Mouse (Mus musculus) CH12.LX (cell line): ENCODE data around the gene Rasip1. TPM values are rescaled to one million over a fixed set of nuclear protein-coding genes. Genes with fewer than 3 reads are reported as not detected.

Experiments
- DNase-seq: peaks from one replicate; pipeline ENCODE4 v3.0.0-alpha.2; 2013; ENCODE audit errors: extremely low read depth
- H3K27ac ChIP-seq: 2 replicates; pipeline ENCODE4 v1.5.1; 2012; ENCODE audit warnings: low read depth, mild to moderate bottlenecking, control low read depth, moderate library complexity; ENCODE audit not compliant: insufficient read depth
- H3K27me3 ChIP-seq: replicated peaks from 2 replicates; pipeline ENCODE3; 2012; ENCODE audit warnings: inconsistent platforms
- H3K36me3 ChIP-seq, 2 experiments: replicated peaks in 1 of 2; 2 replicates each; pipeline versions ENCODE3 to v1.6.1; 2012; ENCODE audit warnings: inconsistent platforms in 1 of 2, low read length in 1 of 2, mild to moderate bottlenecking in 1 of 2, mixed read lengths in 1 of 2, moderate library complexity in 1 of 2; ENCODE audit not compliant: control insufficient read depth in 1 of 2, insufficient read depth in 1 of 2
- H3K4me1 ChIP-seq, 2 experiments: 2 replicates each; pipeline ENCODE4 v1.6.1; 2012; ENCODE audit warnings: inconsistent platforms in 1 of 2, moderate library complexity in 1 of 2; ENCODE audit not compliant: insufficient read depth in 2 of 2, control insufficient read depth in 1 of 2
- H3K4me2 ChIP-seq: 2 replicates; pipeline ENCODE4 v1.6.1; 2012; ENCODE audit warnings: low read depth, mild to moderate bottlenecking, control low read depth; ENCODE audit not compliant: poor library complexity, insufficient read depth, severe bottlenecking
- H3K4me3 ChIP-seq, 3 experiments: fragments of 150-350 bp in 1 of 3; sonication (generic) in 1 of 3; replicated peaks in 1 of 3; 2 replicates each; pipeline versions ENCODE3 to v1.5.1; 2011 to 2012; ENCODE audit warnings: low read depth in 2 of 3, low read length in 2 of 3, mild to moderate bottlenecking in 2 of 3, moderate library complexity in 2 of 3, control low read depth in 1 of 3, improper control_type of control experiment in 1 of 3, inconsistent platforms in 1 of 3, mixed read lengths in 1 of 3; ENCODE audit not compliant: poor library complexity in 1 of 3
- H3K79me2 ChIP-seq: replicated peaks from 2 replicates; pipeline ENCODE4 v1.6.1; 2012; ENCODE audit warnings: mild to moderate bottlenecking, moderate library complexity; ENCODE audit not compliant: control insufficient read depth, poor library complexity, insufficient read depth, severe bottlenecking; ENCODE audit errors: extremely low read depth
- H3K9ac ChIP-seq: 2 replicates; pipeline ENCODE4 v1.6.1; 2012; ENCODE audit warnings: low read depth, mild to moderate bottlenecking, control low read depth, moderate library complexity; ENCODE audit not compliant: insufficient read depth
- H3K9me3 ChIP-seq: replicated peaks from 2 replicates; pipeline ENCODE3; 2012; ENCODE audit warnings: low read length, inconsistent platforms, mixed read lengths
- BHLHE40 ChIP-seq: IDR thresholded peaks from 2 replicates; pipeline ENCODE4 v1.6.1; 2011; ENCODE audit warnings: mild to moderate bottlenecking, low read depth, low read length, improper control_type of control experiment
- CHD1 ChIP-seq: IDR thresholded peaks from 2 replicates; pipeline ENCODE4 v1.6.1; 2012; ENCODE audit warnings: low read depth, low read length, improper control_type of control experiment, inconsistent platforms
- CHD2 ChIP-seq: IDR thresholded peaks from 2 replicates; pipeline ENCODE4 v1.6.1; 2011; ENCODE audit warnings: low read length, improper control_type of control experiment
- CTCF ChIP-seq, 2 experiments: IDR thresholded peaks in 1 of 2; conservative IDR thresholded peaks in 1 of 2; 2 replicates each; pipeline ENCODE4 v1.5.1; 2011 to 2012; ENCODE audit warnings: low read depth in 2 of 2, low read length in 2 of 2, improper control_type of control experiment in 1 of 2, inconsistent platforms in 1 of 2, mild to moderate bottlenecking in 1 of 2, moderate library complexity in 1 of 2
- E2F4 ChIP-seq: IDR thresholded peaks from 2 replicates; pipeline ENCODE4 v1.6.1; 2011; ENCODE audit warnings: low read depth, low read length, improper control_type of control experiment; ENCODE audit not compliant: insufficient replicate concordance
- ELF1 ChIP-seq: IDR thresholded peaks from 2 replicates; pipeline ENCODE4 v1.6.1; 2014; ENCODE audit warnings: low read depth, mild to moderate bottlenecking, inconsistent platforms, low read length, improper control_type of control experiment
- EP300 ChIP-seq: IDR thresholded peaks from 2 replicates; pipeline ENCODE4 v1.6.1; 2011; ENCODE audit warnings: low read length, improper control_type of control experiment
- ETS1 ChIP-seq: conservative IDR thresholded peaks from 2 replicates; pipeline ENCODE4 v1.6.1; 2012; ENCODE audit warnings: low read depth, mild to moderate bottlenecking, inconsistent platforms, low read length, improper control_type of control experiment, moderate library complexity
- GABPA ChIP-seq: IDR thresholded peaks from 2 replicates; pipeline ENCODE4 v1.6.1; 2012; ENCODE audit warnings: low read depth, low read length, improper control_type of control experiment, inconsistent platforms; ENCODE audit not compliant: insufficient replicate concordance
- HCFC1 ChIP-seq: IDR thresholded peaks from 2 replicates; pipeline ENCODE4 v1.6.1; 2012; ENCODE audit warnings: low read depth, mild to moderate bottlenecking, inconsistent platforms, low read length, improper control_type of control experiment
- IRF4 ChIP-seq: IDR thresholded peaks from 2 replicates; pipeline ENCODE4 v1.6.1; 2014; ENCODE audit warnings: low read depth, mild to moderate bottlenecking, inconsistent platforms, low read length, improper control_type of control experiment
- JUN ChIP-seq: IDR thresholded peaks from 2 replicates; pipeline ENCODE4 v1.6.1; 2011; ENCODE audit warnings: low read depth, mild to moderate bottlenecking, low read length, improper control_type of control experiment, moderate library complexity; ENCODE audit not compliant: insufficient read depth
- JUND ChIP-seq: conservative IDR thresholded peaks from 2 replicates; pipeline ENCODE4 v1.6.1; 2011; ENCODE audit warnings: low read depth, low read length, improper control_type of control experiment
- KAT2A ChIP-seq: IDR thresholded peaks from 2 replicates; pipeline ENCODE4 v1.6.1; 2012; ENCODE audit warnings: low read length, improper control_type of control experiment, inconsistent platforms; ENCODE audit not compliant: insufficient replicate concordance
- MAFK ChIP-seq: IDR thresholded peaks from 2 replicates; pipeline ENCODE4 v1.6.1; 2011; ENCODE audit warnings: low read length, improper control_type of control experiment; ENCODE audit not compliant: insufficient replicate concordance
- MAX ChIP-seq: IDR thresholded peaks from 2 replicates; pipeline ENCODE4 v1.6.1; 2011; ENCODE audit warnings: low read length, improper control_type of control experiment
- MAZ ChIP-seq: IDR thresholded peaks from 2 replicates; pipeline ENCODE4 v1.6.1; 2012; ENCODE audit warnings: low read depth, mild to moderate bottlenecking, inconsistent platforms, low read length, improper control_type of control experiment, moderate library complexity
- MEF2A ChIP-seq: IDR thresholded peaks from 2 replicates; pipeline ENCODE4 v1.6.1; 2014; ENCODE audit warnings: low read depth, mild to moderate bottlenecking, inconsistent platforms, low read length, improper control_type of control experiment, borderline replicate concordance
- MXI1 ChIP-seq: IDR thresholded peaks from 2 replicates; pipeline ENCODE4 v1.6.1; 2011; ENCODE audit warnings: mild to moderate bottlenecking, low read depth, low read length, improper control_type of control experiment
- MYC ChIP-seq: IDR thresholded peaks from 2 replicates; pipeline ENCODE4 v1.6.1; 2011; ENCODE audit warnings: low read depth, mild to moderate bottlenecking, improper control_type of control experiment, low read length
- NELFE ChIP-seq: IDR thresholded peaks from 2 replicates; pipeline ENCODE4 v1.6.1; 2011; ENCODE audit warnings: low read depth, low read length, improper control_type of control experiment
- NRF1 ChIP-seq: IDR thresholded peaks from 2 replicates; pipeline ENCODE4 v1.6.1; 2014; ENCODE audit warnings: low read depth, mild to moderate bottlenecking, inconsistent platforms, low read length, improper control_type of control experiment, moderate library complexity
- PAX5 ChIP-seq: IDR thresholded peaks from 2 replicates; pipeline ENCODE4 v1.6.1; 2012; ENCODE audit warnings: low read length, inconsistent platforms, mixed read lengths
- POLR2A ChIP-seq: IDR thresholded peaks from 2 replicates; pipeline ENCODE4 v1.6.1; 2011; ENCODE audit warnings: low read depth, mild to moderate bottlenecking, improper control_type of control experiment, low read length
- POLR2AphosphoS2 ChIP-seq: IDR thresholded peaks from 2 replicates; pipeline ENCODE4 v1.6.1; 2011; ENCODE audit warnings: low read depth, low read length, improper control_type of control experiment
- RAD21 ChIP-seq: IDR thresholded peaks from 2 replicates; pipeline ENCODE4 v1.6.1; 2011; ENCODE audit warnings: low read depth, mild to moderate bottlenecking, low read length, improper control_type of control experiment, moderate library complexity
- RCOR1 ChIP-seq: conservative IDR thresholded peaks from 2 replicates; pipeline ENCODE4 v1.6.1; 2012; ENCODE audit warnings: low read depth, mild to moderate bottlenecking, inconsistent platforms, low read length, improper control_type of control experiment
- SIN3A ChIP-seq: IDR thresholded peaks from 2 replicates; pipeline ENCODE4 v1.6.1; 2012; ENCODE audit warnings: low read length, improper control_type of control experiment, inconsistent platforms
- SMC3 ChIP-seq: IDR thresholded peaks from 2 replicates; pipeline ENCODE4 v1.6.1; 2011; ENCODE audit warnings: low read depth, low read length, improper control_type of control experiment
- TBP ChIP-seq: conservative IDR thresholded peaks from 2 replicates; pipeline ENCODE4 v1.6.1; 2011; ENCODE audit warnings: low read depth, low read length, improper control_type of control experiment
- TCF12 ChIP-seq: IDR thresholded peaks from 2 replicates; pipeline ENCODE4 v1.6.1; 2014; ENCODE audit warnings: low read depth, mild to moderate bottlenecking, inconsistent platforms, low read length, improper control_type of control experiment
- UBTF ChIP-seq: IDR thresholded peaks from 2 replicates; pipeline ENCODE4 v1.6.1; 2012; ENCODE audit warnings: low read depth, mild to moderate bottlenecking, inconsistent platforms, low read length, improper control_type of control experiment, moderate library complexity
- USF1 ChIP-seq: IDR thresholded peaks from 2 replicates; pipeline ENCODE4 v1.6.1; 2014; ENCODE audit warnings: low read depth, mild to moderate bottlenecking, inconsistent platforms, low read length, improper control_type of control experiment
- USF2 ChIP-seq: conservative IDR thresholded peaks from 2 replicates; pipeline ENCODE4 v1.6.1; 2011; ENCODE audit warnings: low read depth, low read length, improper control_type of control experiment
- ZC3H11A ChIP-seq: IDR thresholded peaks from 2 replicates; pipeline ENCODE4 v1.6.1; 2012; ENCODE audit warnings: low read depth, mild to moderate bottlenecking, inconsistent platforms, low read length, improper control_type of control experiment
- ZKSCAN1 ChIP-seq: IDR thresholded peaks from 2 replicates; pipeline ENCODE4 v1.6.1; 2012; ENCODE audit warnings: low read depth, inconsistent platforms, low read length, improper control_type of control experiment, borderline replicate concordance
- ZMIZ1 ChIP-seq: IDR thresholded peaks from 2 replicates; pipeline ENCODE4 v1.6.1; 2012; ENCODE audit warnings: low read depth, mild to moderate bottlenecking, inconsistent platforms, low read length, improper control_type of control experiment
- ZNF384 ChIP-seq: IDR thresholded peaks from 2 replicates; pipeline ENCODE4 v1.6.1; 2012; ENCODE audit warnings: low read depth, low read length, improper control_type of control experiment, inconsistent platforms
- dilution Hi-C: fragments of 300-500 bp; cut with MboI; formaldehyde crosslinking; loops from 2 replicates; pipeline ENCODE4 v1.14.3; 2020; ENCODE audit warnings: low sequenced_read_pairs; ENCODE audit not compliant: extremely low pct_unique_long_range_greater_than_20kb, extremely low pct_ligation_motif_present
- in situ Hi-C: fragments of 300-500 bp; cut with MboI; formaldehyde crosslinking; loops from 3 replicates; pipeline ENCODE4 v1.14.3; 2019; ENCODE audit warnings: low sequenced_read_pairs, low pct_ligation_motif_present, low pct_unique_long_range_greater_than_20kb, mixed read lengths
- polyA plus RNA-seq: library from polyadenylated mRNA; unstranded; fragments of >175 nt; gene quantifications from 2 replicates; pipeline ENCODE4 v1.2.1, GENCODE M21; 2012; ENCODE audit warnings: low read depth; ENCODE audit not compliant: insufficient read length
- total RNA-seq, 2 experiments: library from RNA; depleted of rRNA; stranded (reverse); fragments of 300-350 nt in 1 of 2; fragments of >200 nt in 1 of 2; gene quantifications; 2 replicates each; pipeline ENCODE4 v1.2.3; 2012 to 2014

Rasip1 gene
- total and polyA plus RNA-seq, 3 experiments: 0.46 to 2.9 (median 0.77) TPM

DNA sequence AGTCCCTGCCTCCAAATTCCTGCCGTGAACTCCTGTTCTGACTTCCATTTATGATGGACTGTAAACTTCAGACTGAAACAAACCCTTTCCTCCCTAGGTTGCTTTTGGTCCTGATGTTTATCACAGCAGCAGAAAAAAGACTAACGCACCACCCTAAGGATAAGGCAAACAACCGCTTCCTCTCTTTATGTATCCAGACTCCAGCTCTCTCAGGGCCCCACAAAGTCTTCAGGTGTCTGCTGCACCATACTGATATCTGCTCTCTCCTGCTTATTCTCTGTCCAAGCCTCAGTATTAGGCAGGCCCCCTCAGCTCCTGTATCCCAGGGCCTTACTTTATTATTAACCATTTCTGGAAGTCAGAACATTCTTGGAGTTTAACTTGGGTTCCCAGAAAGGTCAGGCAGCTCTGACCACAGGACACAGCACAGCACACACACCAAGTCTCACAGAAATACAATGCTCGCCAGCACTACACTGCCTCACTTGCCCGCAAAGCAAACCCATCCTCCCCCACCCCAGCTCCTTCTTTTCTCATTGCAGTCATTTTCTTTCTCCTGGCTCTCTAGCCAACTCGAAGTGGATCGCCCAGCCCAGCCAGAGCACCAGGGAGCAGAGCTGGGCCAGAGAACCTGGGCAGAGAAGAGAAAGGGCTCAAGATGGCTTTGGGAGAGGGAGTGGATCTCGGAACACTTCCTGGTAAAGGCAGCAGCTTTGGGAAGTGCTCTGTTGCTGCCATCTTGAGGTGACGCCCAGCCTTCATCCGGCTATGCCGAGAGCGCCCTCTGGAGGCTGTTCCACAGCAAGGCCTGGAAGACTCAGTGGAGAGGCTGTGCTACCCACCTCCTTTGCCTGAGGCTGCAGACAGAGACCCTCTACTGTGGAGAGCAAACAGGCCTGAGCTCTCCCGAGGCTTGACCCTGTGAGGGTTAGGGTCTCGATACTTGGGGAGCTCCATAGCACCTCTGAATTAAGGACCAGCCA is 55.1 kb downstream of the Rasip1 start:
- peaks cover 34 to 77% of the 10 kb centered on the region in 2 experiments for H3K4me1 ChIP-seq
- dilution Hi-C loops (no loop called here), in situ Hi-C loops (loop anchor here (5.0 to 10.0 kb wide), 3 partner anchors 45 to 218 kb away; partner anchors contain the start of genes Bax and Mamstr)
- H3K27ac ChIP-seq: peak overlapping the region; percentile 81
- H3K79me2 ChIP-seq: no peaks in the 10 kb centered on the region
- H3K9ac ChIP-seq: 0 out of 2 replicates have a peak overlapping the region, but pooled peaks have one; percentile 34
- TF ChIP-seq JUN (no peak), NRF1 (no peak), BHLHE40 (peak; percentile 35; the same call in 1 of the 2 replicates), MYC (0 out of 2 replicates have a peak, but pooled peaks have one; percentile 35), ZMIZ1 (no peak), GABPA (no peak), POLR2AphosphoS2 (no peak), ZKSCAN1 (no peak), ELF1 (peak; percentile 89), PAX5 (no peak), ZC3H11A (peak; percentile 44), SIN3A (peak; percentile 41; the same call in 1 of the 2 replicates), E2F4 (no peak), MXI1 (no peak), CHD2 (no peak), CHD1 (no peak), IRF4 (peak; percentile 69), USF1 (no peak), CTCF (conservative IDR thresholded peaks at IDR 0.05 in 1 of 2, IDR thresholded peaks at IDR 0.05 in 1 of 2; ENCODE audit: low read depth in 2 of 2, low read length in 2 of 2) (peak; percentile 88 to 100), RAD21 (peak; percentile 92), MAX (no peak), POLR2A (peak; percentile 36; the same call in 1 of the 2 replicates), HCFC1 (peak; percentile 46), KAT2A (no peak), USF2 (no peak), UBTF (no peak), TCF12 (peak; percentile 58), SMC3 (peak; percentile 92), ETS1 (no peak), NELFE (peak; percentile 79; the same call in 1 of the 2 replicates), RCOR1 (no peak), JUND (no peak), MAFK (no peak), MAZ (no peak), TBP (no peak), ZNF384 (no peak), MEF2A (no peak; the same call in 1 of the 2 replicates), EP300 (no peak)
- H3K9me3 ChIP-seq: no peaks in the 10 kb centered on the region
- peak; percentile 92 for DNase-seq
- H3K36me3 ChIP-seq: no peaks in the 10 kb centered on the region
- H3K4me2 ChIP-seq: peak overlapping the region; percentile 52; the same call in 1 of the 2 replicates
- H3K4me3 ChIP-seq: no peak overlapping the region
- H3K27me3 ChIP-seq: no peaks in the 10 kb centered on the region
